Mouse (Mus musculus) liver, adult 2 months (tissue): ENCODE data around the gene P2rx5.

Experiments
- CTCF ChIP-seq: fragments of 200-500 bp; IDR thresholded peaks from 2 replicates; pipeline ENCODE4 v1.5.1; 2011; ENCODE audit warnings: low read depth, low read length, control low read depth
- POLR2A ChIP-seq: fragments of 200-500 bp; IDR thresholded peaks from 2 replicates; pipeline ENCODE4 v1.6.1; 2011; ENCODE audit warnings: low read length, control low read depth; ENCODE audit not compliant: insufficient read depth; ENCODE audit errors: extremely low read depth

- no peak for TF ChIP-seq POLR2A
- TF ChIP-seq CTCF, result no peak
Observed at GRCm38 (mm10) chr11:73146975-73147365, 13.3 kb upstream of the P2rx5 start.
